Mouse (Mus musculus): ENCODE results near the gene Mitf. TPM values are rescaled to one million over a fixed set of nuclear protein-coding genes. Genes with fewer than 3 reads are reported as not detected.

Gene Mitf
- total RNA-seq, 2 experiments from 2014 or later = 5.8 to 9.7 TPM

DNA sequence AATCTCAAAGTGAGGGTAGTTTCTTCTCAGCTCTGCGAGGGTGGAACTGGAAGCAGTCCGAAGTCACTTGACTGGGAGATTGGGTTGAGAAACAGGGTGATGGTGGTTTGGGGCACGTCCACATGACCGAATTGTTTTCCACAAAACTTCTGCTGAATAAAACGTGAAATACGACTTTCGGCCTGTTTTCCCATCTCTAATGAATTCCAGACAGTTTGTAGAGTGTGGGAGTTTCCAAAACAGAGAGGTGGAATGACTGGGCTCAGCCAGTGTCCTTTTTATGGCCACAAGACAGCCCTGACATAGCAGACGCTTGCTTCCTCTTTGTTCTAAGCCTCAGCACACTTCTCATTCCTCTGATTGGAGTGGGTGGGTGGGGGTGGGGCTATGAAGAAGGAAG lies 13.7 kb downstream of the Mitf start:
- ATAC-seq (replicated peaks; ENCODE audit: poor library complexity) = peak; percentile 67

DNA sequence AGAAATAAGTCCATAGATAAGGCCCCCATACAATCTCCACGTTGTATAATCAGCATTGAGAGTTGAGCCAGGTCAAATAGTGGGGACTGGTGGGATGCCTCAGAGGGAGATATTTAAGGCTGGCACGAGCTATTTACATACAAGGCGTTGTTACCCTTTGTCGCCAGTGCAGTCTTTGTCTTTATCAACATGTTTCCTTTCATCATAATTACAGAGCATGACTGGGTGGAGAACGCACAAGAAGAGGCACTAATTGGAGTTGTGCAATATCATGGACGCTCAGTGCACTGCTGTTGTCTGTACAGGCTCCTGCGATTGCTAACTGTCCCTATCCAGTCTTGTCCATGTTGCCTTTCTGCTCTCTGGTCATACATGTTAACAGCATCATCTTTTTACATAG lies 15.0 kb downstream of the Mitf start:
- ATAC-seq (replicated peaks; ENCODE audit: poor library complexity) = peak; percentile 28; the same call in 1 of the 2 replicates

DNA sequence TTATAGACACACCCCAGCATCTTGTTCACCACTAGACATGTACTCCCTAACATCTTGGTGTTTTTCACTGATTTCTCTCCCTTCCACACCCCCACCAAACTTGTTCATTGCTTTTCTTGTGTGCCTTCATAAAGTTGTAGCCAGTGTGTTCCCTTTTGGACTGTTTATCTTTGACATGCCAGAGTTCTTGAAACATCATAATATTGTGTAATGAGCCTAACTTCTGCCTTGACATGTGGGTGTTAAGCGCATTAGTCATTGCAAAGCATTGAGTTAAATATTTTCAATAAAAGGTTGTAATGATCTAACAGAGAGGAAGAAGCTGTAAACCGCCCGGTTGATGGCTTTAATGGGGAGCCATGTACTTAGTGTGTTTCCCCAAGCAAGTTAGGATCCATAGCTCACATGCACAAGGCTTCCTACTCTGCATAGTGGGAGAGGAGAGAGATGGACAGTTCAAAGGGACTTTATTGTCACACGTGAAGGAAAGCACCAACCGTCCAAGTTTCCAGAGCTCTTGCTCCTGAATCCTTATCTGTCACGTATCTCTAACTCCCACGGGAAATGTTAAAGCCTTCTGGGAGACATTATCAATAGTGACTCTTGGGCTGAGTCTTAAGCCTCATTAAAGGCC lies 19.9 kb downstream of the Mitf start:
- peak; percentile 23; the same call in 1 of the 2 replicates for ATAC-seq (replicated peaks; ENCODE audit: poor library complexity)

- ATAC-seq (replicated peaks; ENCODE audit: poor library complexity) = no peak
Observed at GRCm38 (mm10) chr6:97828021-97828420, 21.2 kb downstream of the Mitf start.

DNA sequence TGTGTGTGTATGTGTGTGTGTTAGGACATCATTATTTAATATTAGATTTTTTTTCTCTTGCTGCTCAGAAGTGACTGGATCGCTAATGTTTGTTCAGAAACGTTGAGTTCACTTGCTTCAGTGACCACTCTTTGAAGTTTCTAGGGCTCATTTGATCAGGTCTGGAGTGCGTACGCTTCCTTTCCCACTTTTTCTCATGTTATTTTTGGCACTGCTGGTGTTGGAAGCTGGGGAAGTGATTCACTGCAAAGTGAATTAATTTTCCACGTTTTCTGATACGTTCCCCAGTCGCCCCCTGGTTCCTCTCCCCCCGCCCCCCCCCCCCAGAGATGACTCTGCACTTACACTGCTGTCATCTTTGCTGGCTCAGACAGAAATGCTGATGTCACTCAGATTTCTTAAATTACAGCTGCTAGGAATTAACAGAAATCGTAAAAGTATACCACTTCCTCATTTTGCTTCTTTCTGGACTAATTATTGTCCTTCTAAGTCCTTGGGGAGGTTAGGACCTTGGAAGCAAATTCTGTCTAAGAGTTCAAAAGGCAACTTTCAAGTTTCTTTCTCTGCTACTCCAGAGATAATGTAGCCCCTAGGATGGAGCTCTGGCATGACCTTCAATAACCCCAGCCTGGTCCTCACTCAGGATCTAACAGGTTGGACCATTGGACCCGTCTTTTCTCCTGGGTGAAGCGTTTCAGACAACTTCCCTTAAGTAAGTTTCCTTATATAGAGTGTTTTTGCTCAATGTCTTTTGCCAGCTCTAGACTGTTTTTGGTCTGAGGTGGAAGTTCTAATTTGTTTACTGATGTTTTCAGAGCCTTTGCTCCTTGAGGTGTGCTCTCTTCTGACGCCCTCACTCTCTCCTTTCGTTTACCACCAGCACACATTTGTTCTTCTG lies 22.2 kb downstream of the Mitf start:
- ATAC-seq (replicated peaks; ENCODE audit: poor library complexity) = peak; percentile 89

- ATAC-seq (replicated peaks; ENCODE audit: poor library complexity) = no peak
Observed at GRCm38 (mm10) chr6:97832501-97832900, 25.6 kb downstream of the Mitf start.

- ATAC-seq (replicated peaks; ENCODE audit: poor library complexity) = no peak
Observed at GRCm38 (mm10) chr6:97836176-97836575, 29.3 kb downstream of the Mitf start.

GRCm38 (mm10) chr6:97837711-97838110 lies 30.9 kb downstream of the Mitf start:
- no peak for ATAC-seq (replicated peaks; ENCODE audit: poor library complexity)

- no peak for ATAC-seq (replicated peaks; ENCODE audit: poor library complexity)
Observed at GRCm38 (mm10) chr6:97839568-97839967, 32.7 kb downstream of the Mitf start.

DNA sequence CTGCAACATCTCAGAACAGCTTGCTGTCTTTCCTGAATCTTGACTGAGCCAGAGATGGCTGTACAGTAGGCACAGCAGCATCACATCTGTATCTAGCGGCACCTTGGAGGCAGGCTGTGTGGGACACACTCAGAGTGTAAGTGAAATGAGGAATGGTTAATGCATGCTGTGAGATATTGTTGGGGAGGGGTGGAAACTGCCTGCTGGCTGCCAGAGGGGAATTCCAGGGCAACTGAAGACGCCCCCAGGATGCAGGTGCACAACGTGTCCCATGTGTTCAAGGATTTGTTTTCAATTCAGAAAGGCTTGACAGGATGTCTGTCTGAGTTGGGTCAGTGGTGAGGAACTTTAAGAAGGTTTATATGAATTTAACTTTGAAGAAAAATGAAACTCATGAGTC lies 37.3 kb downstream of the Mitf start:
- no peak for ATAC-seq (replicated peaks; ENCODE audit: poor library complexity)

DNA sequence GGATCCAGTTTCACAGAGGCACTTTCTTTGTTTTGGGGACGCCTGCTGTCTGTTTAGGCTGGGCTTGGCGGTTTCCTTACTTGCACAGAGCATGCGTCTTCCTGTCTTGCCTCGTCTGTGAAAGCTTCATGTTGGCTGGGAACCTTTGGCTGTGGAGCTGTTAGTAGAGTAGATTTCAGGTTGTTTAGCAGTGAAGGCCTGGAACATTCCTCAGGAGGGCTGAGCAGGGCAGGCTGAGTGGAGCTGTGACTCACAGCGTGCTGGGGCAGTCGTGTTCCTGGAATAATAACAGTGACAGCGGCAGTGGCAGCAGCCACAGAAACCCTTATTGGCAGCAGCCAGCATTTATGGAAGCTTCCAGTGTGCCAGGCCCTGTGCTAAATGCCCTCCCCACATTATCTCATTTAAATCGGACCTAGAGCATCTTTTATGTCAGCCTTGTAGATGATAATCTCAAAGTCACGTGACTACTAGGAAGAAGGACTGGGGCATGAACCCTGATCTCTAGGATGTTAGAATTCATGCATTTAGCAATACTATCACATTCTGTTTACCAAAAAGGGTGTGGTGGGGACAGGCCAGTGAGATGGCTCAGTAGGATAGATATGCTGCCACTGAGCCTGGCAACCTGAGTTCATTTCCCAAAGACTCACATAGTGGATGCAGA lies 41.5 kb downstream of the Mitf start:
- no peak for ATAC-seq (replicated peaks; ENCODE audit: poor library complexity)

GRCm38 (mm10) chr6:97854236-97854635 lies 47.4 kb downstream of the Mitf start:
- ATAC-seq (replicated peaks; ENCODE audit: poor library complexity) = no peak

GRCm38 (mm10) chr6:97855420-97856170 lies 48.7 kb downstream of the Mitf start:
- ATAC-seq (replicated peaks; ENCODE audit: poor library complexity) = 0 out of 2 replicates have a peak, but pooled peaks have one; percentile 18

- ATAC-seq (replicated peaks; ENCODE audit: poor library complexity) = peak; percentile 75
Observed at GRCm38 (mm10) chr6:97856502-97856901, 49.6 kb downstream of the Mitf start.

- ATAC-seq (replicated peaks; ENCODE audit: poor library complexity) = peak; percentile 87
Observed at GRCm38 (mm10) chr6:97857690-97858089, 50.8 kb downstream of the Mitf start.

DNA sequence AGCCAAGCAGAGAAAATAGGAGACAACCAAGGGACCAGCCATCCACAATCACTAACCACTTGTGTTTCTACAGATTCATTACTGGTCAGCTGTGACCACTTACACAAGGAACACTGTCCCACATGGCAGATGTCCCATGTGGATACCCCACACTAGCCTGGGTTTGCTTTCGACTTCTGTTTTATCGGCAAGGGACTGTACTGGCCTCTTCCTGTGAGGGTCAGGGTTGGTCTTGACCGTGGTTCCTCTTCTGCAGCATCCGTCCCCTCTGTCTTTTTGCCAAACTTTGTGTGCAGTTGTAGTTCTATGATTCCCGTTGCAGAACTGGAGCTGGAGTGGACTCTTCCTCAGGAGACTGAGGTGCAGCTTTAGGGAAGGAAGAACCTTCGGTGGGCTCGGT lies 59.7 kb downstream of the Mitf start:
- ATAC-seq (replicated peaks; ENCODE audit: poor library complexity) = peak; percentile 79

- peak; percentile 49 for ATAC-seq (replicated peaks; ENCODE audit: poor library complexity)
Observed at GRCm38 (mm10) chr6:97868005-97868404, 61.2 kb downstream of the Mitf start.

DNA sequence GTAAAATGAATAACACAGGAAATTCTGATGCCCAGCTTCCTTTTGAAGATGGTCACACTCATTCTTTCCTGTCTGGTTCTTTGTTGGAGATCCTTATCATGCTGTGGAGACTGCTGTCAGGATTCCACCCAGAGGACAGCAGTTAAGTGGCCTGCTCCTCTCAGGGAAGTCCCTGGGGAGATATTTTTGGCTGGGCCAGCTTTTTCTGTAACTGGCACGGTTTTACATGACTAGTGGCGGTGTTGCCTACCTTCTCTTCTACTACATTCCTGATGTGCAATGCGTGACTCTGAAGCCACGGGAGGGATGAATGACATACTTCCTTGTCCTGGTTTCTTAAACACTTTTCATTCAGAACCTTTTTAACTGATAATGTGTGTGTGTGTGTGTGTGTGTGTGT lies 63.1 kb downstream of the Mitf start:
- ATAC-seq (replicated peaks; ENCODE audit: poor library complexity) = no peak

DNA sequence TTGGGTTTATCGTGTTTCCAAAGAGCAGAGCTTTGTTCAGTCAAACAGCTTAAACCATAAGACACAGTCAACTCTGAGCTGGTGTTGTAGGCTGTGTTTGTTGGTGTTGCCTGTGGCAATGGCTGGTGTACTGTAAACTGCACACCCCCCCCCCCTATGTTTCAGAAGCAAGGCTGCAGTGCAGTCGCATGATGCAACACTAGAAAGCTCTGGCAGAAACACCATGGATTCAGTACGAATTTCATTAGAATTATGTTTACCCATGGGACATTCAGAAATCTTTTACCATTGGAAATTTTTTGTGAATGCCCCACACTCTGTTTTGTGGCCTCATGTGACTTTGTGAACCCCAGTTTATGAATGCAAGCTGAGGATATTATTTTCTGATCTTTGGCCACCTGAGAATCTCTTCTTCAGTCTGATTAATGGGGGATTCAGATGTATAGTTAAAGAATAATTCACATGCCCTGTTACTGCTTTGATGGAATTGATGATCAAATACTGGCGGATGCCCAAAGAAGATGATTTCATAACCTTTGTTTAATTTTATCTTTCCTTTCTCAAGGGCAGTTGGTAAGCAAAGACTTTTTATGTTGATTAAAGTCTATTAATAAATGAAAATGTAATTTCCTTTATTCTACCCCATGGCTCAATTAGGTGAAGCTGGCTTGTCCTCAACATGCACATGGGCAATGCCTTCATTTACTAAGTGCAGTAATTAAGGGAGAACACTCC lies 64.6 kb downstream of the Mitf start:
- no peak for ATAC-seq (replicated peaks; ENCODE audit: poor library complexity)

DNA sequence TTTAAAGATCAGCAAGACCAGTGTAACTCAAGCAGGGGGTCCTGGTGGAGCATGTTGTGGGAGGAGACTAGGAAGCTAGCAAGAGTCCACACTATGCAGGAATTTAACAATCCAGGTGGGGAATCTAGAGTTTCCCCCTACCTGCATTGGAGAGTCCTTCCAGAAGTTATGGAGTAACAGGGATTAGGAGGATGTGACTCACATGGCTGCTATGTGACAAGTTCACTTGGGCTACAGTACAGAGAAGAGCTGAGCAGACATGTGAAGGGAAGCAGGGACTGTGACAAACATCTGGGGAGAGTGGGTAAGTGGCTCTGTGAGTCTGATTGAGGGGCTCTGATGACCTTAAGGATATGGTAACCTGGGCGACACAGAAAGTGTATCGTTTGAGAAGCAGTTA lies 66.2 kb downstream of the Mitf start:
- ATAC-seq (replicated peaks; ENCODE audit: poor library complexity) = no peak

All from megakaryocyte progenitor cell, adult 5-6 weeks (primary cell).